Mouse (Mus musculus) thymus, adult 2 months (tissue): ENCODE results near the gene Calcrl.

Experiments
- CTCF ChIP-seq: fragments of 200-500 bp; IDR thresholded peaks from 2 replicates; pipeline ENCODE4 v1.5.1; 2012; ENCODE audit warnings: mild to moderate bottlenecking, control low read depth, low read length, moderate library complexity, borderline replicate concordance; ENCODE audit not compliant: control insufficient read depth, poor library complexity, insufficient read depth; ENCODE audit errors: extremely low read depth
- POLR2A ChIP-seq: fragments of 200-500 bp; IDR thresholded peaks from 2 replicates; pipeline ENCODE4 v1.6.1; 2012; ENCODE audit warnings: mild to moderate bottlenecking, low read length, control low read depth, moderate library complexity; ENCODE audit not compliant: control insufficient read depth, poor library complexity, insufficient read depth; ENCODE audit errors: extremely low read depth

- TF ChIP-seq CTCF (no peak), POLR2A (no peak)
Measured at GRCm38 (mm10) chr2:84381997-84382396, 43.2 kb downstream of the Calcrl start.
